Mouse (Mus musculus) layer of hippocampus, adult 2 months (tissue): Measurements from ENCODE around the gene Gucy2g. TPM values are rescaled to one million over a fixed set of nuclear protein-coding genes. Genes with fewer than 3 reads are reported as not detected.
A peak's percentile ranks its signal among the peaks of the same experiment; 100 is the strongest.
"Not testable (repeated sequence)": the region's sequence is repeated elsewhere in the genome, so short reads cannot be mapped to it uniquely, and the experiment has no call there.

Experiments
- DNase-seq, 2 experiments: peaks; one replicate each; pipeline ENCODE4 v3.0.0; 2022; ENCODE audit warnings: low spot score in 2 of 2
- H3K27ac ChIP-seq: fragments of 200-600 bp; 2 replicates; pipeline ENCODE4 v1.8.1; 2022
- H3K4me3 ChIP-seq: fragments of 200-600 bp; 2 replicates; pipeline ENCODE4 v1.8.1; 2022; ENCODE audit warnings: mild to moderate bottlenecking
- CTCF ChIP-seq: fragments of 200-600 bp; conservative IDR thresholded peaks from 2 replicates; pipeline ENCODE4 v1.8.1; 2022; ENCODE audit warnings: antibody characterized with exemption, mild to moderate bottlenecking, moderate library complexity
- microRNA-seq, 2 experiments: library from miRNA; unstranded; fragments of <30 nt; microRNA quantifications; one replicate each; pipeline ENCODE4 v1.2.0; 2021
- total RNA-seq, 2 experiments: library from RNA; stranded (reverse); gene quantifications; 2 replicates each; pipeline ENCODE4 v1.2.3; 2021

The Gucy2g gene
- total RNA-seq, 2 experiments from 2014 or later: 0.69 to 1.0 TPM

DNA sequence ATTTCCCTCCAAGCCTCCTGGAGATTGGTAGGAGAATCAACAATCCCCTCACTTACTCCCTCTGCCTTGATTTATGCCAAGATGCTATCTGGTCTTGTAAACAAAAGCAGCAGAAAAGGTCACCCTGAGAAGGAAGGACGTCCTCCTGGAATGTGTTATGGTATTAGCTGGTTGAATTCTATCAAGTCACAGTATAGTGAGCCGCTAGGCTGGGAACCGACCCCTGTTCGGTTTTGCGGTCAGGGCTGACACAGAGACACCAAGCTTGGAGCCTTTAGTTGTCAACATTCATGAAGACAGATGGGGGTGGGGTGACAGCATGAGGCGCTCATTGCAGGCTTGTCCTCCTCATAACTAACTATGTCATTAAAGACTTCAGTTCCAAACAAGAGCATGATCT, 81.2 kb downstream of the Gucy2g start:
- no peak overlapping the region for H3K27ac ChIP-seq
- H3K4me3 ChIP-seq: no peak overlapping the region
- no peak for TF ChIP-seq CTCF
- no peak for DNase-seq

DNA sequence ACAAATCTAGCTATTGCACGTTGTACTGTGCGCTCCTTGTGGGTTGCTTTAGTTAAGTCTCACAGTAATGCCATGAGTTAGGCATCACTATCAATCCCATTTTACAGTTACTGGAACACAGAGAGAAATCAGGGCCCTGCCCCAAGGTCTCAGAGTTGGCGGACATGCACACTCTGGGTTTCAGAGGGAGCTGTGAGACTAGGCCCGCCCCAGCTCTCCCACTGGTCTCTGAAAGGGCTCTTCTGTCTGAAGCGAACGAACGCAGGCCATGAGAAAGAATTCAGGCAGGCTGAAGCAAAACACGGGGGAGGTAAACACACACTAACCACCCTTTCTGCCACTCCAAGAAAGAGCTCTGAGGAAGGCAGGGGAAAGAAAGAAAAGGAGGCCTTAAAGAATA, 82.4 kb downstream of the Gucy2g start:
- peak overlapping the region; percentile 61 for H3K27ac ChIP-seq
- no peak for TF ChIP-seq CTCF
- peak in 1 of 2 experiments; percentile 26 for DNase-seq
- H3K4me3 ChIP-seq: no peak overlapping the region

GRCm38 (mm10) chr19:55157029-55157428, 84.0 kb downstream of the Gucy2g start:
- no peak overlapping the region for H3K27ac ChIP-seq
- no peak for DNase-seq
- H3K4me3 ChIP-seq: no peak overlapping the region
- TF ChIP-seq CTCF: no peak

- no peak overlapping the region for H3K4me3 ChIP-seq
- DNase-seq: no peak
- H3K27ac ChIP-seq: no peak overlapping the region
- no peak for TF ChIP-seq CTCF
Measured at GRCm38 (mm10) chr19:55152983-55153382, 88.1 kb downstream of the Gucy2g start.

GRCm38 (mm10) chr19:55152274-55152673, 88.8 kb downstream of the Gucy2g start:
- not testable (repeated sequence) for H3K4me3 ChIP-seq, H3K27ac ChIP-seq, DNase-seq

GRCm38 (mm10) chr19:55149646-55150045, 91.4 kb downstream of the Gucy2g start:
- DNase-seq: no peak
- H3K4me3 ChIP-seq: no peak overlapping the region
- no peak for TF ChIP-seq CTCF
- no peak overlapping the region for H3K27ac ChIP-seq

- no peak for DNase-seq
- Histone ChIP-seq H3K4me3 (no peak overlapping the region), H3K27ac (no peak overlapping the region)
- TF ChIP-seq CTCF: no peak
Measured at GRCm38 (mm10) chr19:55148109-55148508, 92.9 kb downstream of the Gucy2g start.

Small RNA genes lying within 50 kb of the gene (microRNA-seq; reads per million reads assigned to microRNA genes)
- gene Mir6715: 0.64 to 0.92 reads per million in 2 experiments

Other genes starting within 250 kb of the Gucy2g start
- 10 to 100 TPM; 40.9 to 44.5 TPM for gene Gpam, start 114.0 kb downstream of the Gucy2g start, total RNA-seq
- under 1 TPM in 1 of 2 experiments, not detected in 1; 0.15 TPM for gene Tectb, start 60.5 kb downstream of the Gucy2g start, total RNA-seq
- gene Acsl5, start 10.7 kb upstream of the Gucy2g start, total RNA-seq: 10 to 100 TPM; 33.6 to 42.2 TPM
- 10 to 100 TPM; 28.3 to 29.2 TPM for gene Zdhhc6, start 74.8 kb upstream of the Gucy2g start, total RNA-seq
- 10 to 100 TPM; 57.6 to 60.4 TPM for gene Vti1a, start 75.1 kb upstream of the Gucy2g start, total RNA-seq